Mouse (Mus musculus) C2C12 (cell line): ENCODE data around the gene Scgb1b18. TPM values are rescaled to one million over a fixed set of nuclear protein-coding genes. Genes with fewer than 3 reads are reported as not detected.
"Not testable (repeated sequence)": the region's sequence is repeated elsewhere in the genome, so short reads cannot be mapped to it uniquely, and the experiment has no call there.

Experiments
- H3K27me3 ChIP-seq: one replicate; pipeline ENCODE4 v1.6.1; 2011; ENCODE audit not compliant: control insufficient read depth, insufficient read depth, insufficient read length
- H3K36me3 ChIP-seq: one replicate; pipeline ENCODE4 v1.6.1; 2011; ENCODE audit not compliant: control insufficient read depth, insufficient read depth
- H3K4me3 ChIP-seq: one replicate; pipeline ENCODE4 v1.5.1; 2011; ENCODE audit warnings: mild to moderate bottlenecking, control low read depth; ENCODE audit not compliant: poor library complexity, insufficient read depth, severe bottlenecking
- H3K79me2 ChIP-seq: one replicate; pipeline ENCODE4 v1.6.1; 2011; ENCODE audit not compliant: control insufficient read depth, insufficient read depth
- H3K79me3 ChIP-seq: one replicate; pipeline ENCODE4 v1.6.1; 2011; ENCODE audit warnings: low read depth, control low read depth
- H3ac ChIP-seq: one replicate; pipeline ENCODE3; 2011; ENCODE audit warnings: low read depth; ENCODE audit not compliant: control insufficient read depth, insufficient read length
- long read RNA-seq, 2 experiments: library from polyadenylated mRNA; unstranded; transcript quantifications; one replicate each; pipeline ENCODE4 v2.0.0; 2019 to 2020
- polyA plus RNA-seq: library from polyadenylated mRNA; unstranded; fragments of >200 nt; fragmentation: generic; extraction: Trizol; gene quantifications from one replicate; pipeline ENCODE4 v1.2.1, GENCODE M21; 2012; ENCODE audit warnings: missing spikeins

Scgb1b18 gene
- polyA plus RNA-seq: not detected
- long read RNA-seq, experiment 1: 0 reads
- long read RNA-seq, experiment 2: 0 reads

GRCm38 (mm10) chr7:33185268-33185667 lies at the start of gene Scgb1b18:
TSS of gene Scgb1b18 (plus strand) at chr7:33185568.
- not testable (repeated sequence) for H3K79me3 ChIP-seq, H3K36me3 ChIP-seq, H3ac ChIP-seq, H3K79me2 ChIP-seq, H3K4me3 ChIP-seq, H3K27me3 ChIP-seq

- not testable (repeated sequence) for H3K4me3 ChIP-seq, H3K36me3 ChIP-seq, H3K79me2 ChIP-seq, H3ac ChIP-seq, H3K27me3 ChIP-seq, H3K79me3 ChIP-seq
These were observed 11.6 kb upstream of the Scgb1b18 start, which contains the start of gene Scgb2b18 for GRCm38 (mm10) chr7:33173764-33174163. TSS of gene Scgb2b18 (minus strand) at chr7:33173864.

Other genes starting within 250 kb of the Scgb1b18 start
- gene Scgb2b17, start 129.0 kb upstream of the Scgb1b18 start, polyA plus RNA-seq: not detected
- gene Scgb1b17, start 122.1 kb upstream of the Scgb1b18 start, polyA plus RNA-seq: not detected
- gene Scgb2b18, start 11.7 kb upstream of the Scgb1b18 start, polyA plus RNA-seq: not detected
- gene Scgb2b19, start 94.8 kb downstream of the Scgb1b18 start, polyA plus RNA-seq: not detected
- gene Scgb1b19, start 101.7 kb downstream of the Scgb1b18 start, polyA plus RNA-seq: not detected
- gene Scgb2b20, start 180.8 kb downstream of the Scgb1b18 start, polyA plus RNA-seq: not detected
- not detected for gene Scgb1b20, start 187.7 kb downstream of the Scgb1b18 start, polyA plus RNA-seq